Mouse (Mus musculus): ENCODE measurements around the gene Bpifb2. TPM values are rescaled to one million over a fixed set of nuclear protein-coding genes. Genes with fewer than 3 reads are reported as not detected.

Gene Bpifb2
- polyA plus RNA-seq, 1 experiment from 2014 or later = not detected

DNA sequence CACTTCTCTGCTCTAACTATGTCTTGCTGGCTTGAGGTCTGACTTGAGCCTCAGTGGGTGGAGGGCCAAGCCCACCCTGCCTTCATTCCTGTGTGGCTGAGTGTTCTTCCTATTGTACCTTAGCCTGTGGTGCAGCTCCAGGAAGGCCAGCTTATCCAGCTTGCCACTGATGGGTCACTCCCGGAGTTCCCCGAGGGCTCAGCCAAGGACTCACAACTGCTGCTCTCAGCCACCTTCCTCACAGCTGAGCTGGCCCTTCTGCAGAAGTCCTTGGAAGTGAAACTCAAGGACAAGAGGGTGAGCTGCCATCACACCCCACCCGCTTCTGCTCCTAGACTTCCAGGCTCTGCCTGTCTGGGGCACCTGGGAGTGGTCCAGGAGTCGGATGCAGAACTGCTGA lies 31.8 kb downstream of the Bpifb2 start:
- Histone ChIP-seq H3K4me1 (ENCODE audit: control insufficient read depth, insufficient read depth, low read length) (no peaks in the 10 kb centered on the region), H3K36me3 (ENCODE audit: control insufficient read depth, insufficient read depth) (no peaks in the 10 kb centered on the region), H3K27ac (ENCODE audit: low read length) (no peak overlapping the region), H3K9ac (ENCODE audit: low read length) (no peak overlapping the region), H3K9me3 (replicated peaks; ENCODE audit: control insufficient read depth, low read length) (no peaks in the 10 kb centered on the region), H3K4me3 (ENCODE audit: low read length) (no peak overlapping the region), H3K4me2 (ENCODE audit: low read depth, low read length) (no peak overlapping the region), H3K27me3 (ENCODE audit: control insufficient read depth, insufficient read depth, low read length) (no peaks in the 10 kb centered on the region)
- ATAC-seq (replicated peaks; ENCODE audit: extremely low read depth, insufficient read depth, low FRiP score) = no peak
- 79% methylated on average over 4 of the region's 4 CpGs for WGBS

DNA sequence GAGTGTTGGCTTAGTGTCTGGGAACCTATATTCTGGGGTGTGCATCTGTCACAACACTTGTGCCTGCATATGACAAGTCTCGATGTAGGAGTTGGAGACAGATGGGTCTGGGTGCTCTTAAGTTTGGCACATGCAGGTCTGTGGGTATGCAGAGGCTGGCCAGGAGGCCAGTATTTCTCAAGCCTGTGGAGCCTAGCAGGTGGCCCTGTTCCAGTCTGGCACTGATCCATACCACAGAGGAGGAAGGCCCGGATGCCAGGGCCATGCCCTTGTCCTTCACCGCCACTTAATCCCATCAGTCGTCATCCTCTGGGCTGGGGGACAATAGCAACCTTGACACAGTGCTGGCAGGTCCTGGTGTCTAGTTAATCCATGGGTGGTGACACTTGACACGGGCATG lies 39.3 kb downstream of the Bpifb2 start:
- Histone ChIP-seq H3K9me3 (replicated peaks; ENCODE audit: control insufficient read depth, low read length) (no peaks in the 10 kb centered on the region), H3K36me3 (ENCODE audit: control insufficient read depth, insufficient read depth) (no peaks in the 10 kb centered on the region), H3K27ac (ENCODE audit: low read length) (no peak overlapping the region), H3K4me1 (ENCODE audit: control insufficient read depth, insufficient read depth, low read length) (no peaks in the 10 kb centered on the region), H3K27me3 (ENCODE audit: control insufficient read depth, insufficient read depth, low read length) (no peaks in the 10 kb centered on the region), H3K4me3 (ENCODE audit: low read length) (no peak overlapping the region), H3K9ac (ENCODE audit: low read length) (no peak overlapping the region), H3K4me2 (ENCODE audit: low read depth, low read length) (no peak overlapping the region)
- 0 out of 2 replicates have a peak, but pooled peaks have one; percentile 6 for ATAC-seq (replicated peaks; ENCODE audit: extremely low read depth, insufficient read depth, low FRiP score)
- WGBS = 48% methylated on average over 5 of the region's 5 CpGs

DNA sequence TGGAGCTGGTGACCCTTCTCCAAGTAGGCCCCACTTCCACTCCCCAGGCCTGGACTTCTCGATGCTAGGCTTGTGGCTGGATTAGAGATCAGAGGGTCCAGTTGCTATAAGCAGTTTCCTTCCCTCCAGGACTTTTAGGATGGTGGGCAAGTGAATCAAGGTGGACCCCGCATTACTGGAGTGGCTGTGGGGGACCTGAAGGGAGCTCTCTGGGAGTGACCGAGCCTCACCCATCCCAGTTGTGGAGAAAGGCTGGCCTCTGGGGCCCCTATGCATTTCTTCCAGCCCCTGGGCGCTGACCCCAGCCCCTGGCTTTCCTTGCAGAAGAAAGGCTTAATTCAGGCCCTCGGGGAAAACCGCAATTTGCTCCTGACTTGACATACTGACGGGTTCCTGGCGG lies 43.1 kb downstream of the Bpifb2 start, which contains the start of gene Bpifb3:
Gene Bpifb3 (plus strand): TSS at position 301 of the 400 bp plus-strand sequence.
- no peaks in the 10 kb centered on the region for H3K36me3 ChIP-seq (ENCODE audit: control insufficient read depth, insufficient read depth)
- no peak within 1 kb of the TSS for H3K4me2 ChIP-seq (ENCODE audit: low read depth, low read length)
- no peak for ATAC-seq (replicated peaks; ENCODE audit: extremely low read depth, insufficient read depth, low FRiP score)
- H3K27ac ChIP-seq (ENCODE audit: low read length) = no peak within 1 kb of the TSS
- WGBS = 73% methylated on average over 8 of the region's 8 CpGs
- no peaks in the 10 kb centered on the region for H3K27me3 ChIP-seq (ENCODE audit: control insufficient read depth, insufficient read depth, low read length)
- no peaks in the 10 kb centered on the region for H3K9me3 ChIP-seq (replicated peaks; ENCODE audit: control insufficient read depth, low read length)
- no peaks in the 10 kb centered on the region for H3K4me1 ChIP-seq (ENCODE audit: control insufficient read depth, insufficient read depth, low read length)
- H3K4me3 ChIP-seq (ENCODE audit: low read length) = no peak within 1 kb of the TSS
- H3K9ac ChIP-seq (ENCODE audit: low read length) = no peak within 1 kb of the TSS

DNA sequence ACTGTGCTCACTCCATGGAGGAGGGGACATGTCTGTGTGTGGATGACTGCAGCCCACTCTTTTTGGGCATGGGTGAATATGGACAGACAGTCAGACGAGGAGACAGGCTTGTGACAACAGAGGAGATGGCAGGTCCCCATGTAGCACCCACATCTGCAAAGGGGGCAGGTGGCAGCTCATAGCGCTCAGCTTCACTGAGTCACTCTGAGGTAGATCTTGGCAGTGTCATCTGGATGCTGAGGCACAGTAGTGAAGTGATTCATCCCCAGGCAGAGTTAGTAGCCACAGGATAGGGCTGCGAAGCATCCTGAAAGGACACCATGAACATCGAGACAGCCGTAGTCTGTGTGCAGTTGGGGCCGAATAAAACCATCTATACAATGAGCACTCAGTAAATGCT lies 46.4 kb downstream of the Bpifb2 start:
- no peak overlapping the region for H3K4me2 ChIP-seq (ENCODE audit: low read depth, low read length)
- WGBS = 84% methylated on average over 6 of the region's 6 CpGs
- H3K4me3 ChIP-seq (ENCODE audit: low read length) = no peak overlapping the region
- no peaks in the 10 kb centered on the region for H3K36me3 ChIP-seq (ENCODE audit: control insufficient read depth, insufficient read depth)
- no peaks in the 10 kb centered on the region for H3K4me1 ChIP-seq (ENCODE audit: control insufficient read depth, insufficient read depth, low read length)
- H3K27ac ChIP-seq (ENCODE audit: low read length) = no peak overlapping the region
- H3K9me3 ChIP-seq (replicated peaks; ENCODE audit: control insufficient read depth, low read length) = no peaks in the 10 kb centered on the region
- ATAC-seq (replicated peaks; ENCODE audit: extremely low read depth, insufficient read depth, low FRiP score) = no peak
- no peaks in the 10 kb centered on the region for H3K27me3 ChIP-seq (ENCODE audit: control insufficient read depth, insufficient read depth, low read length)
- H3K9ac ChIP-seq (ENCODE audit: low read length) = no peak overlapping the region

DNA sequence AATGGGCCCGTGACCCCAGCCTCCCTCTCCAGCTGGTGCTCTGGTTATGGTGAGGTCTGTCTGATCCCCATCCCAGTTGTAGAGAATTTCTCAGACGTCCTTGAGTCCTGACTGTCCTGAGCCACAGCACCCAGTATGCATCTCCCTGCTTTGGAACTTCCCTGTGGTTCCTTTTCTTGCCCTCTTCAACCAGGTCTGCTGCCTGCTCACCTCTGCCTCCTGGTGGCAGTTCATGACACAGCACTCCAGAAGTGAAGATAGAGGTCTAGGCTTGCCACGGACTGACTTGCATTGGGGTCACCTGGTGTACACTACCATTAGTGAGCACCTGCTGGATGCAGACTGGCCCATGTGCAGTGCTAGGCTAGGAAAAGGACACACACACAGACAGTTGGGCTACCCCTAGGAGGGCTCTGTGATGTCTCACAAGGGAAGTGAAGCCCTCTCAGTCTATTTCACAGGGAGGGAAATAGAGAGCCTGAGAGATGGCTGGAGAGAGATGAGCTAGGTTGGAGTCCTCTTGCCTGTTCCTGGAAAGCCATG lies 55.1 kb downstream of the Bpifb2 start:
- H3K4me1 ChIP-seq (ENCODE audit: control insufficient read depth, insufficient read depth, low read length) = no peaks in the 10 kb centered on the region
- ATAC-seq (replicated peaks; ENCODE audit: extremely low read depth, insufficient read depth, low FRiP score) = no peak
- H3K27ac ChIP-seq (ENCODE audit: low read length) = no peak overlapping the region
- H3K4me3 ChIP-seq (ENCODE audit: low read length) = no peak overlapping the region
- no peak overlapping the region for H3K9ac ChIP-seq (ENCODE audit: low read length)
- WGBS = 40% methylated on average over 3 of the region's 3 CpGs
- no peaks in the 10 kb centered on the region for H3K36me3 ChIP-seq (ENCODE audit: control insufficient read depth, insufficient read depth)
- no peaks in the 10 kb centered on the region for H3K9me3 ChIP-seq (replicated peaks; ENCODE audit: control insufficient read depth, low read length)
- no peaks in the 10 kb centered on the region for H3K27me3 ChIP-seq (ENCODE audit: control insufficient read depth, insufficient read depth, low read length)
- H3K4me2 ChIP-seq (ENCODE audit: low read depth, low read length) = no peak overlapping the region

DNA sequence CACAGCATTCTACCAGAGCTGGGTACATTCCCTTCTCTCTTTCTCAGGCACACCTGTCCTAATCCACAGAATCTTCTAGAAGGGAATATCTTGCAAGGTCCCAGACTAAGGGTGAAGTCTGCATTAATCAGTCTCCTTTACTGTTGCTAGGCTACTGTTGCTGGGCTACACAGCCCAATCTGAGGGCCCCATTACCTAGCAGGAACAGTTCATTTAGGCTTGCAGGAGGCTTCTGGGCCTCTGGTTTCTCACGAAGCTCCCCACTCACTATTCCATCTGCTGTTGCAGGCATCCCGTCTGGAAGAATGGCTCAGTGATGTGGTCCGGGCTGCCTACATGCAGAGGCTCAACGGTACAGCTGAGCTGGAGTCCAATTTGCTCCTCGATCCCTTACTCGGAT lies 56.3 kb downstream of the Bpifb2 start:
- H3K36me3 ChIP-seq (ENCODE audit: control insufficient read depth, insufficient read depth) = no peaks in the 10 kb centered on the region
- 72% methylated on average over 6 of the region's 6 CpGs for WGBS
- no peak overlapping the region for H3K4me2 ChIP-seq (ENCODE audit: low read depth, low read length)
- H3K27me3 ChIP-seq (ENCODE audit: control insufficient read depth, insufficient read depth, low read length) = no peaks in the 10 kb centered on the region
- no peak overlapping the region for H3K4me3 ChIP-seq (ENCODE audit: low read length)
- no peak overlapping the region for H3K9ac ChIP-seq (ENCODE audit: low read length)
- ATAC-seq (replicated peaks; ENCODE audit: extremely low read depth, insufficient read depth, low FRiP score) = no peak
- H3K4me1 ChIP-seq (ENCODE audit: control insufficient read depth, insufficient read depth, low read length) = no peaks in the 10 kb centered on the region
- H3K9me3 ChIP-seq (replicated peaks; ENCODE audit: control insufficient read depth, low read length) = no peaks in the 10 kb centered on the region
- H3K27ac ChIP-seq (ENCODE audit: low read length) = no peak overlapping the region

DNA sequence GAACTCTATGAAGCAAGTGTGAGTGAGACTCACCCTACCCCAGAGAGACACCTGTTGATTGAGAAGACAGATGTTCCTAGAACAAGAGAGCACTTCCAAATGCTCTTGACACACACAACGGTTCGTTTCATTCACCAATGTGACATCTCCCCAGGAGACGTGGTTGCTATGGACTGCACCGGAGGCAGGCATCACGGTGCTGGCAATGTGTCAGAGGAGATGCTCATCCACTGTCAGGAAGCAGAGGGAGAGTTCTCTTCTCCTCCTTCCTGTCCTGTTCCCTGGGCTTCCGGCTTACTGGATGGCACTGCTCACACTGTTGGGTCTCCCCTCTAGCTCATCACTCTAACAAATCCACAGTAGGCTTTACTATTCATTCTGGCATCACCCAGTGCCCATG lies 58.5 kb downstream of the Bpifb2 start:
- no peaks in the 10 kb centered on the region for H3K36me3 ChIP-seq (ENCODE audit: control insufficient read depth, insufficient read depth)
- ATAC-seq (replicated peaks; ENCODE audit: extremely low read depth, insufficient read depth, low FRiP score) = no peak
- no peak overlapping the region for H3K4me2 ChIP-seq (ENCODE audit: low read depth, low read length)
- H3K4me3 ChIP-seq (ENCODE audit: low read length) = no peak overlapping the region
- no peaks in the 10 kb centered on the region for H3K9me3 ChIP-seq (replicated peaks; ENCODE audit: control insufficient read depth, low read length)
- no peaks in the 10 kb centered on the region for H3K4me1 ChIP-seq (ENCODE audit: control insufficient read depth, insufficient read depth, low read length)
- no peak overlapping the region for H3K9ac ChIP-seq (ENCODE audit: low read length)
- no peak overlapping the region for H3K27ac ChIP-seq (ENCODE audit: low read length)
- H3K27me3 ChIP-seq (ENCODE audit: control insufficient read depth, insufficient read depth, low read length) = no peaks in the 10 kb centered on the region
- WGBS = 70% methylated on average over 6 of the region's 6 CpGs

DNA sequence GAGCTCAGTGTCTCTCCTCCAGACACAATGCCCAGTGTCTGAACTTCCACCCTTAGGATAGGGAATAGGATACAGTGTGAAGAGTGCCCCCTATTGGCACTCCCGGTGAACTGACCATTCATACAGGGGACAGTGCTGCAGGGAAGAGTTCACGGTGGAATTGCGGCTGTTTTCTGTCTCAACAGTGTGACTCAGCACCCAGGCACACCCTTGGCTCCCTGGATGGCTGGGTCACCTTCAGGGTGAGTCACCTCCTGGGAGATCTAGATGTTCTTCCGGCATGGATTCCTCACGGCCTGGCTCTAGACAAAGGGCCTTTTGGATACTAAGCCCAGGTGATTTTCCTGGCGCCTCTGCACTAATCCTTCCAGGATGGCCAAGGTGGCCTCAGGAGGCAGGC lies 60.5 kb downstream of the Bpifb2 start:
- Histone ChIP-seq H3K9me3 (replicated peaks; ENCODE audit: control insufficient read depth, low read length) (no peaks in the 10 kb centered on the region), H3K4me1 (ENCODE audit: control insufficient read depth, insufficient read depth, low read length) (no peaks in the 10 kb centered on the region), H3K9ac (ENCODE audit: low read length) (no peak overlapping the region), H3K4me2 (ENCODE audit: low read depth, low read length) (no peak overlapping the region), H3K27me3 (ENCODE audit: control insufficient read depth, insufficient read depth, low read length) (no peaks in the 10 kb centered on the region), H3K36me3 (ENCODE audit: control insufficient read depth, insufficient read depth) (no peaks in the 10 kb centered on the region), H3K4me3 (ENCODE audit: low read length) (no peak overlapping the region), H3K27ac (ENCODE audit: low read length) (no peak overlapping the region)
- no peak for ATAC-seq (replicated peaks; ENCODE audit: extremely low read depth, insufficient read depth, low FRiP score)
- WGBS = 83% methylated on average over 6 of the region's 6 CpGs

DNA sequence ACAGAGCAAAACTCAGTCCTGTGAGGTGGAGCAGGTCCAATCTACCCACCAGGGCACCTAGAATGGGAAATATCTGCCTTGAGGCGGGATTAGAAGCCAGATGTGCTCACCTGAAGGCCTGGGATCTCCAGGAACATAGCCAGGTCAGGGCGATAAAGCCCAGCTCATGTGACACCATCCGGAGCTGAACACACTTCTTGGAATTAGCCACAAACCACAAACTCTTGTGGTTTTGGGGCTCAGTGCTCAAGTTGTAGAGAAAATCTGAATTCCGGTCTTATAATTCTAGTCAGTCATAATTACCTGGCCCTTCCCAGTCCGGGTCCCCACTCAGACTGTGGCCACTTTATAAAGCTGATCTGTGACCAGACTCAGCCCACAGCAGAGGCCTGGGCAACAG lies 63.0 kb downstream of the Bpifb2 start, which contains the start of gene Bpifb4:
Gene Bpifb4 (plus strand): TSS at position 370 of the 400 bp plus-strand sequence.
- WGBS = 75% methylated on average over 5 of the region's 5 CpGs
- no peak for ATAC-seq (replicated peaks; ENCODE audit: extremely low read depth, insufficient read depth, low FRiP score)

More for the DNA sequence above, 63.0 kb downstream of the Bpifb2 start, which contains the start of gene Bpifb4:
- H3K4me2 ChIP-seq (ENCODE audit: low read depth, low read length) = no peak within 1 kb of the TSS
- H3K4me3 ChIP-seq (ENCODE audit: low read length) = no peak within 1 kb of the TSS
- no peaks in the 10 kb centered on the region for H3K4me1 ChIP-seq (ENCODE audit: control insufficient read depth, insufficient read depth, low read length)
- no peaks in the 10 kb centered on the region for H3K9me3 ChIP-seq (replicated peaks; ENCODE audit: control insufficient read depth, low read length)
- no peaks in the 10 kb centered on the region for H3K27me3 ChIP-seq (ENCODE audit: control insufficient read depth, insufficient read depth, low read length)
- no peaks in the 10 kb centered on the region for H3K36me3 ChIP-seq (ENCODE audit: control insufficient read depth, insufficient read depth)
- H3K27ac ChIP-seq (ENCODE audit: low read length) = no peak within 1 kb of the TSS
- H3K9ac ChIP-seq (ENCODE audit: low read length) = no peak within 1 kb of the TSS
